Mouse (Mus musculus) bone marrow macrophage, adult 2 months (primary cell): ENCODE results near the gene Kdm5a. TPM values are rescaled to one million over a fixed set of nuclear protein-coding genes. Genes with fewer than 3 reads are reported as not detected.
A peak's percentile ranks its signal among the peaks of the same experiment; 100 is the strongest.

Experiments
- H3K27ac ChIP-seq: 2 replicates; pipeline ENCODE4 v1.5.1; 2012; ENCODE audit warnings: low read depth, low read length; ENCODE audit not compliant: insufficient read depth
- H3K4me1 ChIP-seq: 2 replicates; pipeline ENCODE4 v1.6.1; 2012; ENCODE audit warnings: low read length; ENCODE audit not compliant: control insufficient read depth, insufficient read depth
- H3K4me3 ChIP-seq: 2 replicates; pipeline ENCODE4 v1.5.1; 2012; ENCODE audit warnings: mild to moderate bottlenecking, low read length, moderate library complexity; ENCODE audit not compliant: insufficient read depth
- CTCF ChIP-seq: IDR thresholded peaks from 2 replicates; pipeline ENCODE4 v1.5.1; 2012; ENCODE audit warnings: low read depth, mild to moderate bottlenecking, low read length, moderate library complexity
- POLR2A ChIP-seq: IDR thresholded peaks from 2 replicates; pipeline ENCODE4 v1.6.1; 2012; ENCODE audit warnings: mild to moderate bottlenecking, low read depth, low read length, borderline replicate concordance
- polyA plus RNA-seq: library from polyadenylated mRNA; stranded (reverse); fragments of >200 nt; gene quantifications from 2 replicates; pipeline ENCODE4 v1.2.4, GENCODE M21; 2012; ENCODE audit not compliant: missing spikeins, insufficient read depth, insufficient read length

Kdm5a gene
- polyA plus RNA-seq, 1 experiment, result 47.6 TPM

DNA sequence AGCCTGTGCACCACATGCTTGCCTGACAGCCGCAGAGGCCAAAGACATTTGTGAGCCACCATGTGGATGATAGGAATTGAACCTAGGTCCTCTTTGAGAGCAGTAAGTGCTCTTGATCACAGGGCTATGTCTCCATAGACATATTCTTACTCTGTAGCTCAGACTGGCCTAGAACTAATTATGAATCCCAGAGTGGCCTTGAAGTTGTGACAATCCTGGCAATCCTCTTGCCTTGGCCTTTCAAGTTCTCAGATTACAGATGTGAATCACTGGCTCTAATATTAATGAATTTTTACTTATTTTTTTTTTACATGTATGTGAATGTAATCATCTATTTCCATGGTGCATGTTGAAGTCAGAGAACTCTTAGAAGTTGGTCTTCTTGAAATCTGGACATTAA, 40.0 kb downstream of the Kdm5a start:
- Histone ChIP-seq H3K4me3 (no peak overlapping the region), H3K27ac (no peak overlapping the region), H3K4me1 (no peaks in the 10 kb centered on the region)
- TF ChIP-seq CTCF (no peak), POLR2A (no peak)

DNA sequence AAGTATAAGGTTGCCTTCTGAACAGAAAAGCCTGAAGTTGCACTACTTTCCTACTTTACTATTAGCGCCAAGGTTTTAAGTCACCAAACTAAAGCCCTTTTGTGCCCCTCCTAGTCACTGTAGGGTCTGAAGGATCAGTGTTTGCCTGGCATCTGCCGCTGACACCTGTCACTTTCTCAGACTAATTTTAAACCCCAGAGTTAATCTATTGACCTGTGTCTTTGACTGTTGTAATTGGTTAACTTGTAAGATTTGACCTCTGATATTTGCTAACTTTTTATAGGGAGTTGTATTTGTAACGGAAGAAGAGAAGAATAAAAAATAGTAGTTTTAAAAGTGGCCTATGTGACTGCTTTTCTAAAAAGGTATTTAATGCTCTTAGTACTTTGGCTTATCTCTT, 74.2 kb downstream of the Kdm5a start:
- Histone ChIP-seq H3K4me1 (no peaks in the 10 kb centered on the region), H3K4me3 (no peak overlapping the region), H3K27ac (no peak overlapping the region)
- TF ChIP-seq POLR2A (no peak), CTCF (no peak)

GRCm38 (mm10) chr6:120442171-120442749, 78.3 kb downstream of the Kdm5a start:
- TF ChIP-seq CTCF (no peak), POLR2A (no peak)
- H3K4me3 ChIP-seq, result no peak overlapping the region
- no peaks in the 10 kb centered on the region for H3K4me1 ChIP-seq
- H3K27ac ChIP-seq, result no peak overlapping the region

DNA sequence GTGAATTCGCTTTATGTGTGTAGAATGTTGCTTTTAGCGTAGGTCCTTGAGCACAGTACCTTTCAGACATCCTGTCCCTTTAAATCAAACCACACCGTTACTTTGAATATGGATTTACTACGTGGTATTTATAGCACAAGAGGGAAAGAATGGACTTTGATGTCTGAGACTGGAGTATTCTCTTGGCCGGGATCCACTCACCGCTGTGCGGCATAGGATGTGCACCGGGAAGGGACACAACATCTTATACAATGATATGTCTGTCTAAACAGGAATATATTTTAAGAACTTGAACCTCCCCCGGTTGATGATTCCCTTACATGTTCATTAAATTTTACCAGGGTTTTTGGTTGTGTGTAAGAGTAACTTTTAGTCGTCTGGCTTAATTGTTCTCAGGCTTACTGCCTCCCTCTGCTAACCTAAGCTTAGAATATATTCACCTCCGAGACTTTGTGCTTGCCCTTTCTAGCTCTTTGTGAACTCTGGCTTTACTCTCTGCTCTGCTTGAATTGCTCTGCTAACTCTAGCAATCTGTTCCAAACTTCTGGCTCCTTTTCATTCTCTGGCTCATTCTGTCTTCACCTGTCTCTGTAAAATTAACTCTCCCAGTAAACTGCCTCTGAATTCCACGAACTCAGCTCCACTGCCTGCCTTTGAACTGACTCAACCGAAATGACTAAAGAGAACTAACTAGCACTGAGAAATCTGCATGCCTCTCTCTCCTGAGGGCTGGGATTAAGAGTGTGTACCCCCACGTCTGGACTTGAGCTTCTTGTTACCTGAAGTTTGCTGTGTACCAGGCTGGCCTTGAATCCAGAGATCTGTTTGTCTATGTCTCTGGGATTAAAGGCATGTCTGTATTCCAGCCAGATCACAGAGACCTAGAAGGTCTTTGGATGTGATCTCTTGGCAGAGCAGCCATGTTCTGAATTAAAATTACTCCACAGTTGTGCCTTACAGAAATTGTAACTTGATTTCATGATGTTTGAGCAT, 79.7 kb downstream of the Kdm5a start:
- Histone ChIP-seq H3K27ac (no peak overlapping the region), H3K4me1 (no peaks in the 10 kb centered on the region), H3K4me3 (no peak overlapping the region)
- no peak for TF ChIP-seq CTCF
- TF ChIP-seq POLR2A, result no peak

DNA sequence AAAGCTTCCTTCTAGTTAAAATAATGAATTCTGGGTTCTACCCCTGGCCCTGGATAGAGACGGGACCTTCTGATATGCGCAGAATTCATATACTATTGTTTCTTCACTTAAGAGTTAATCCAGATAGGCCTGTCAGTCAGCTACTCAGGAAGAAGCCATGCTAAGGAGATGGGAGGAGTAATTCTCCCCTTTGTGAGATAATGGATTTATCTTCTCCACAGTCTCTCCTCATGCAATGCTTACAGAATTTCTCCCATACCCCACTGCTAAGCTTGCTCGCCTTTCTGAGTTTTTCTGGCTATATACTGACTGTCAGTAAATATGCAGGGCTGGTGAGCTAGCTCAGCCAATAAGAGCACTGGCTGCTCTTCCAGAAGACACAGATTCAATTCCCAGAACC, 86.3 kb downstream of the Kdm5a start:
- Histone ChIP-seq H3K4me1 (peaks cover 24% of the 10 kb centered on the region), H3K4me3 (no peak overlapping the region), H3K27ac (no peak overlapping the region)
- TF ChIP-seq POLR2A (no peak), CTCF (no peak)

- Histone ChIP-seq H3K4me1 (peaks cover 28% of the 10 kb centered on the region), H3K27ac (peak overlapping the region; percentile 0; the same call in 1 of the 2 replicates), H3K4me3 (no peak overlapping the region)
- TF ChIP-seq CTCF (no peak), POLR2A (no peak)
Observed at GRCm38 (mm10) chr6:120452384-120453102, 88.6 kb downstream of the Kdm5a start.

- TF ChIP-seq POLR2A, result no peak
- no peak for TF ChIP-seq CTCF
- Histone ChIP-seq H3K27ac (peak overlapping the region; percentile 0; the same call in 1 of the 2 replicates), H3K4me3 (no peak overlapping the region), H3K4me1 (peaks cover 28% of the 10 kb centered on the region)
Observed at GRCm38 (mm10) chr6:120453103-120453445, 89.2 kb downstream of the Kdm5a start.

DNA sequence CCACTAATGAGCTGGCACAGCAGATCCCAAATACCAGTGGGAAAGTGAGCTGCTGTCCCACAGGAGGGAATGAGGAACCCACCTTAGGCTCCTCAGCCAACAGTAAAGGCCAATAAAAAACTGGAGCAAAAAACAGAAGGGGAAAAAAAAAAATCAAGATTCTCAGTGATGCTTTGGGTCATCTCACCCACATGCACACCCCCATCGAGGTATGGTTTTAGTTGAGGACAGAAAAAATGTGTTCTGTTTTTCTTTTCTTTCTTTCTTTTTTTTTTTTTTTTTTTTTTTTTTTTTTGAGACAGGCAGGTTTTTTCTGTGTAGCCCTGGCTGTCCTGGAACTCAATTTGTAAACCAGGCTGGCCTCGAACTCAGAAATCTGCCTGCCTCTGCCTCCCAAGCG, 89.6 kb downstream of the Kdm5a start:
- no peak overlapping the region for H3K4me3 ChIP-seq
- no peak for TF ChIP-seq CTCF
- TF ChIP-seq POLR2A, result no peak
- peaks cover 28% of the 10 kb centered on the region for H3K4me1 ChIP-seq

GRCm38 (mm10) chr6:120454627-120455077, 90.7 kb downstream of the Kdm5a start:
- peak overlapping the region; percentile 29 for H3K4me3 ChIP-seq
- peak overlapping the region; percentile 74 for H3K27ac ChIP-seq
- TF ChIP-seq POLR2A (no peak), CTCF (no peak)
- peaks cover 28% of the 10 kb centered on the region for H3K4me1 ChIP-seq

More for the DNA sequence above, 89.6 kb downstream of the Kdm5a start:
- 0 out of 2 replicates have a peak overlapping the region, but pooled peaks have one; percentile 0 for H3K27ac ChIP-seq
